In genomic region chr9:48059549-48060165, GRCm38 (mm10) we compare ENCODE assay signal across 19 mouse cellular contexts.
"Had no signal": no experiment of that assay in that cellular context is flagged by ENCODE, and none has a peak within 500 bp of the region (broad histone marks: within the 10 kb centered on the region; RNA-seq: fewer than 3 reads in every experiment).

No protein-coding gene starts in this region.

- H3K4me1 ChIP-seq: limb, embryonic 13.5 days; liver, embryonic 12.5 days; liver, embryonic 15.5 days; megakaryocyte, embryonic 14.5 days had no signal

- H3K36me3 ChIP-seq: limb, embryonic 10.5 days; limb, embryonic 13.5 days; liver, embryonic 12.5 days; liver, embryonic 15.5 days; lung, embryonic 15.5 days; midbrain, embryonic 10.5 days; neural tube, embryonic 12.5 days; neural tube, embryonic 15.5 days had no signal

- H3K9ac ChIP-seq: limb, embryonic 13.5 days; liver, embryonic 12.5 days; liver, embryonic 15.5 days; lung, embryonic 15.5 days; neural tube, embryonic 12.5 days; neural tube, embryonic 15.5 days had no signal

- H3K4me3 ChIP-seq: limb, embryonic 10.5 days; limb, embryonic 13.5 days; liver, embryonic 12.5 days; liver, embryonic 15.5 days; lung, embryonic 15.5 days; megakaryocyte, embryonic 14.5 days; midbrain, embryonic 10.5 days; neural tube, embryonic 12.5 days; neural tube, embryonic 15.5 days had no signal

- H3K4me2 ChIP-seq: limb, embryonic 13.5 days; liver, embryonic 12.5 days; liver, embryonic 15.5 days; lung, embryonic 15.5 days; neural tube, embryonic 12.5 days; neural tube, embryonic 15.5 days had no signal

- ATAC-seq: liver, embryonic 12.5 days had no signal

- DNase-seq: kidney, adult 18-20 months; kidney, adult 9 months; kidney, postnatal 14 days; kidney, postnatal 4 days; liver; lung, adult 18-20 months; lung, postnatal 10 days; lung, postnatal 36 days; midbrain, embryonic 14.5 days; thymus, postnatal 25 days had no signal

- H3K9me3 ChIP-seq: limb, embryonic 10.5 days; limb, embryonic 13.5 days; liver, embryonic 12.5 days; liver, embryonic 15.5 days; lung, embryonic 15.5 days; midbrain, embryonic 10.5 days; neural tube, embryonic 12.5 days; neural tube, embryonic 15.5 days had no signal

- H3K27me3 ChIP-seq: limb, embryonic 13.5 days; liver, embryonic 12.5 days; liver, embryonic 15.5 days; lung, embryonic 15.5 days; megakaryocyte, embryonic 14.5 days; neural tube, embryonic 12.5 days; neural tube, embryonic 15.5 days had no signal

- H3K27ac ChIP-seq: limb, embryonic 13.5 days; liver, embryonic 12.5 days; liver, embryonic 15.5 days; lung, embryonic 15.5 days; midbrain, embryonic 10.5 days; neural tube, embryonic 12.5 days had no signal
